Mouse (Mus musculus) CH12.LX (cell line): ENCODE data around the gene Vps41. TPM values are rescaled to one million over a fixed set of nuclear protein-coding genes. Genes with fewer than 3 reads are reported as not detected.

Source experiments
- DNase-seq: peaks from one replicate; pipeline ENCODE4 v3.0.0-alpha.2; 2013; ENCODE audit errors: extremely low read depth
- H3K27ac ChIP-seq: 2 replicates; pipeline ENCODE4 v1.5.1; 2012; ENCODE audit warnings: low read depth, mild to moderate bottlenecking, control low read depth, moderate library complexity; ENCODE audit not compliant: insufficient read depth
- H3K27me3 ChIP-seq: replicated peaks from 2 replicates; pipeline ENCODE3; 2012; ENCODE audit warnings: inconsistent platforms
- H3K36me3 ChIP-seq, 2 experiments: replicated peaks in 1 of 2; 2 replicates each; pipeline versions ENCODE3 to v1.6.1; 2012; ENCODE audit warnings: inconsistent platforms in 1 of 2, low read length in 1 of 2, mild to moderate bottlenecking in 1 of 2, mixed read lengths in 1 of 2, moderate library complexity in 1 of 2; ENCODE audit not compliant: control insufficient read depth in 1 of 2, insufficient read depth in 1 of 2
- H3K4me1 ChIP-seq, 2 experiments: 2 replicates each; pipeline ENCODE4 v1.6.1; 2012; ENCODE audit warnings: inconsistent platforms in 1 of 2, moderate library complexity in 1 of 2; ENCODE audit not compliant: insufficient read depth in 2 of 2, control insufficient read depth in 1 of 2
- H3K4me2 ChIP-seq: 2 replicates; pipeline ENCODE4 v1.6.1; 2012; ENCODE audit warnings: low read depth, mild to moderate bottlenecking, control low read depth; ENCODE audit not compliant: poor library complexity, insufficient read depth, severe bottlenecking
- H3K4me3 ChIP-seq, 3 experiments: fragments of 150-350 bp in 1 of 3; sonication (generic) in 1 of 3; replicated peaks in 1 of 3; 2 replicates each; pipeline versions ENCODE3 to v1.5.1; 2011 to 2012; ENCODE audit warnings: low read depth in 2 of 3, low read length in 2 of 3, mild to moderate bottlenecking in 2 of 3, moderate library complexity in 2 of 3, control low read depth in 1 of 3, improper control_type of control experiment in 1 of 3, inconsistent platforms in 1 of 3, mixed read lengths in 1 of 3; ENCODE audit not compliant: poor library complexity in 1 of 3
- H3K79me2 ChIP-seq: replicated peaks from 2 replicates; pipeline ENCODE4 v1.6.1; 2012; ENCODE audit warnings: mild to moderate bottlenecking, moderate library complexity; ENCODE audit not compliant: control insufficient read depth, poor library complexity, insufficient read depth, severe bottlenecking; ENCODE audit errors: extremely low read depth
- H3K9ac ChIP-seq: 2 replicates; pipeline ENCODE4 v1.6.1; 2012; ENCODE audit warnings: low read depth, mild to moderate bottlenecking, control low read depth, moderate library complexity; ENCODE audit not compliant: insufficient read depth
- H3K9me3 ChIP-seq: replicated peaks from 2 replicates; pipeline ENCODE3; 2012; ENCODE audit warnings: low read length, inconsistent platforms, mixed read lengths
- CHD1 ChIP-seq: IDR thresholded peaks from 2 replicates; pipeline ENCODE4 v1.6.1; 2012; ENCODE audit warnings: low read depth, low read length, improper control_type of control experiment, inconsistent platforms
- CTCF ChIP-seq, 2 experiments: IDR thresholded peaks in 1 of 2; conservative IDR thresholded peaks in 1 of 2; 2 replicates each; pipeline ENCODE4 v1.5.1; 2011 to 2012; ENCODE audit warnings: low read depth in 2 of 2, low read length in 2 of 2, improper control_type of control experiment in 1 of 2, inconsistent platforms in 1 of 2, mild to moderate bottlenecking in 1 of 2, moderate library complexity in 1 of 2
- MAZ ChIP-seq: IDR thresholded peaks from 2 replicates; pipeline ENCODE4 v1.6.1; 2012; ENCODE audit warnings: low read depth, mild to moderate bottlenecking, inconsistent platforms, low read length, improper control_type of control experiment, moderate library complexity
- MEF2A ChIP-seq: IDR thresholded peaks from 2 replicates; pipeline ENCODE4 v1.6.1; 2014; ENCODE audit warnings: low read depth, mild to moderate bottlenecking, inconsistent platforms, low read length, improper control_type of control experiment, borderline replicate concordance
- POLR2AphosphoS2 ChIP-seq: IDR thresholded peaks from 2 replicates; pipeline ENCODE4 v1.6.1; 2011; ENCODE audit warnings: low read depth, low read length, improper control_type of control experiment
- TCF12 ChIP-seq: IDR thresholded peaks from 2 replicates; pipeline ENCODE4 v1.6.1; 2014; ENCODE audit warnings: low read depth, mild to moderate bottlenecking, inconsistent platforms, low read length, improper control_type of control experiment
- USF2 ChIP-seq: conservative IDR thresholded peaks from 2 replicates; pipeline ENCODE4 v1.6.1; 2011; ENCODE audit warnings: low read depth, low read length, improper control_type of control experiment
- ZC3H11A ChIP-seq: IDR thresholded peaks from 2 replicates; pipeline ENCODE4 v1.6.1; 2012; ENCODE audit warnings: low read depth, mild to moderate bottlenecking, inconsistent platforms, low read length, improper control_type of control experiment
- dilution Hi-C: fragments of 300-500 bp; cut with MboI; formaldehyde crosslinking; loops from 2 replicates; pipeline ENCODE4 v1.14.3; 2020; ENCODE audit warnings: low sequenced_read_pairs; ENCODE audit not compliant: extremely low pct_unique_long_range_greater_than_20kb, extremely low pct_ligation_motif_present
- in situ Hi-C: fragments of 300-500 bp; cut with MboI; formaldehyde crosslinking; loops from 3 replicates; pipeline ENCODE4 v1.14.3; 2019; ENCODE audit warnings: low sequenced_read_pairs, low pct_ligation_motif_present, low pct_unique_long_range_greater_than_20kb, mixed read lengths
- polyA plus RNA-seq: library from polyadenylated mRNA; unstranded; fragments of >175 nt; gene quantifications from 2 replicates; pipeline ENCODE4 v1.2.1, GENCODE M21; 2012; ENCODE audit warnings: low read depth; ENCODE audit not compliant: insufficient read length
- total RNA-seq, 2 experiments: library from RNA; depleted of rRNA; stranded (reverse); fragments of 300-350 nt in 1 of 2; fragments of >200 nt in 1 of 2; gene quantifications; 2 replicates each; pipeline ENCODE4 v1.2.3; 2012 to 2014

Vps41 gene
- total and polyA plus RNA-seq, 3 experiments, result 41.7 to 59.2 (median 48.1) TPM

GRCm38 (mm10) chr13:18914774-18915173, 197.7 kb downstream of the Vps41 start:
- no peak overlapping the region for H3K27ac ChIP-seq
- H3K9me3 ChIP-seq, result no peaks in the 10 kb centered on the region
- H3K4me2 ChIP-seq, result no peak overlapping the region
- H3K36me3 ChIP-seq, result no peaks in the 10 kb centered on the region
- dilution Hi-C loops, result no loop called here
- H3K79me2 ChIP-seq, result no peaks in the 10 kb centered on the region
- in situ Hi-C loops, result no loop called here
- DNase-seq, result no peak
- peaks cover 0 to 4% of the 10 kb centered on the region in 2 experiments; a peak in 1 of 4 replicates for H3K4me1 ChIP-seq
- no peak overlapping the region for H3K4me3 ChIP-seq
- TF ChIP-seq TCF12 (no peak), CHD1 (no peak), ZC3H11A (no peak), MEF2A (no peak), CTCF (conservative IDR thresholded peaks at IDR 0.05 in 1 of 2, IDR thresholded peaks at IDR 0.05 in 1 of 2; ENCODE audit: low read depth in 2 of 2, low read length in 2 of 2) (no peak), MAZ (no peak), USF2 (no peak), POLR2AphosphoS2 (no peak)
- no peaks in the 10 kb centered on the region for H3K27me3 ChIP-seq
- no peak overlapping the region for H3K9ac ChIP-seq

Other genes starting within 250 kb of the Vps41 start
- not detected in 2 replicates for gene Amph, start 230.9 kb downstream of the Vps41 start, total RNA-seq (2012; rRNA removed)
- not detected in 2 replicates for gene Amph, start 230.9 kb downstream of the Vps41 start, total RNA-seq (2014; rRNA removed)
- gene Amph, start 230.9 kb downstream of the Vps41 start, polyA plus RNA-seq, result not detected in 2 replicates